Mouse (Mus musculus) myocyte (in vitro differentiated cells): ENCODE results near the gene Eepd1. TPM values are rescaled to one million over a fixed set of nuclear protein-coding genes. Genes with fewer than 3 reads are reported as not detected.

ENCODE experiments used
- H3K27me3 ChIP-seq: one replicate; pipeline ENCODE4 v1.6.1; 2011; ENCODE audit not compliant: control insufficient read depth, insufficient read depth, insufficient read length
- H3K36me3 ChIP-seq: one replicate; pipeline ENCODE4 v1.6.1; 2011; ENCODE audit not compliant: control insufficient read depth, insufficient read depth
- H3K4me2 ChIP-seq: one replicate; pipeline ENCODE4 v1.6.1; 2011; ENCODE audit warnings: low read depth, control low read depth
- H3K4me3 ChIP-seq: one replicate; pipeline ENCODE4 v1.5.1; 2011; ENCODE audit warnings: mild to moderate bottlenecking, control low read depth, moderate library complexity
- H3K79me2 ChIP-seq: one replicate; pipeline ENCODE4 v1.6.1; 2011; ENCODE audit not compliant: control insufficient read depth, insufficient read depth
- H3ac ChIP-seq: one replicate; pipeline ENCODE4 v1.6.1; 2011; ENCODE audit not compliant: control insufficient read depth, insufficient read length
- CEBPB ChIP-seq: IDR thresholded peaks from 2 replicates; pipeline ENCODE4 v1.6.1; 2011; ENCODE audit warnings: mild to moderate bottlenecking, moderate library complexity; ENCODE audit not compliant: poor library complexity, insufficient read depth, severe bottlenecking
- E2F4 ChIP-seq: IDR thresholded peaks from one replicate; pipeline ENCODE4 v1.6.1; 2011; ENCODE audit warnings: mild to moderate bottlenecking, control low read depth, moderate library complexity; ENCODE audit not compliant: insufficient read depth
- MAX ChIP-seq: IDR thresholded peaks from one replicate; pipeline ENCODE4 v1.6.1; 2011; ENCODE audit warnings: low read depth, mild to moderate bottlenecking, control low read depth
- MYOD1 ChIP-seq, 3 experiments: IDR thresholded peaks; one replicate each; pipeline ENCODE4 v1.6.1; 2011; ENCODE audit warnings: control low read depth in 2 of 3, low read depth in 2 of 3, mild to moderate bottlenecking in 2 of 3, moderate library complexity in 1 of 3; ENCODE audit not compliant: insufficient read length in 2 of 3, control insufficient read depth in 1 of 3
- MYOG ChIP-seq, 3 experiments: IDR thresholded peaks; one replicate each; pipeline ENCODE4 v1.6.1; 2011; ENCODE audit warnings: control low read depth in 2 of 3, low read depth in 2 of 3, mild to moderate bottlenecking in 2 of 3; ENCODE audit not compliant: insufficient read length in 2 of 3, control insufficient read depth in 1 of 3, insufficient read depth in 1 of 3
- POLR2A ChIP-seq: IDR thresholded peaks from one replicate; pipeline ENCODE4 v1.6.1; 2011; ENCODE audit warnings: low read depth, mild to moderate bottlenecking, control low read depth, moderate library complexity; ENCODE audit not compliant: insufficient read length
- POLR2AphosphoS2 ChIP-seq: IDR thresholded peaks from one replicate; pipeline ENCODE4 v1.6.1; 2011; ENCODE audit warnings: low read depth, control low read depth; ENCODE audit not compliant: insufficient read length
- REST ChIP-seq: IDR thresholded peaks from one replicate; pipeline ENCODE4 v1.6.1; 2011; ENCODE audit warnings: mild to moderate bottlenecking, control low read depth, moderate library complexity; ENCODE audit not compliant: insufficient read depth, insufficient read length
- SRF ChIP-seq: IDR thresholded peaks from one replicate; pipeline ENCODE4 v1.6.1; 2011; ENCODE audit warnings: low read depth; ENCODE audit not compliant: control insufficient read depth, insufficient read length
- TCF12 ChIP-seq: IDR thresholded peaks from one replicate; pipeline ENCODE4 v1.6.1; 2011; ENCODE audit warnings: mild to moderate bottlenecking, control low read depth; ENCODE audit not compliant: poor library complexity, insufficient read depth, severe bottlenecking
- TCF3 ChIP-seq: IDR thresholded peaks from one replicate; pipeline ENCODE4 v1.6.1; 2011; ENCODE audit warnings: low read depth, control low read depth; ENCODE audit not compliant: insufficient read length
- USF1 ChIP-seq: IDR thresholded peaks from one replicate; pipeline ENCODE4 v1.6.1; 2011; ENCODE audit warnings: low read depth, mild to moderate bottlenecking, control low read depth, moderate library complexity
- polyA plus RNA-seq: library from polyadenylated mRNA; unstranded; fragments of >200 nt; fragmentation: generic; extraction: Trizol; gene quantifications from one replicate; pipeline ENCODE4 v1.2.1, GENCODE M21; 2012; ENCODE audit warnings: missing spikeins

Gene Eepd1
- polyA plus RNA-seq, 1 experiment, result 6.7 TPM

DNA sequence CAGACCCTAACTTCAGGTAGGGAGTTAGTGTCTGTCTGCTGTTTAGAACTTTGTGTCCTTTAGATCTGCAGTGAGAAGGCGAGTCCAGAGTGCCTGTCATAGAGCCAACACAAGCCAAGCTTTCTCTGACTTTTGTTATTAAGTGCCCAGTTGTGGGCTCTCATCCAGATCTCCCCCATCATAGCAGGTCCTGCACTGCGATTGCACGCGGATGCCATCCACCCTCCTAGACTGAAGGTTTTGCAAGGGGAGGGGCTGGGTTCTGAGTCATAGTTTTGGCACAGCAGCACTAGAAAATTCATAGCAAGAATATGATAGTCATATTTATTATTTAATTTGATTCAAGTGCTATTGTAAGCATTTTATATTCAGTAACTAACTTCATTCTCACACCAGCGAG is 12.6 kb downstream of the Eepd1 start:
- H3K36me3 ChIP-seq, result no peaks in the 10 kb centered on the region
- H3K4me3 ChIP-seq, result no peak overlapping the region
- H3K4me2 ChIP-seq, result no peak overlapping the region
- no peak overlapping the region for H3ac ChIP-seq
- H3K79me2 ChIP-seq, result no peaks in the 10 kb centered on the region
- H3K27me3 ChIP-seq, result no peaks in the 10 kb centered on the region
- TF ChIP-seq MYOD1 (IDR thresholded peaks at IDR 0.05; ENCODE audit: control insufficient read depth in 1 of 3, insufficient read length in 2 of 3, low read depth in 2 of 3), result no peak
- TF ChIP-seq TCF12, result no peak
- TF ChIP-seq REST, result no peak
- TF ChIP-seq MYOG (IDR thresholded peaks at IDR 0.05; ENCODE audit: control insufficient read depth in 1 of 3, insufficient read depth in 1 of 3, insufficient read length in 2 of 3, low read depth in 2 of 3), result no peak
- TF ChIP-seq CEBPB, result no peak
- TF ChIP-seq POLR2A, result no peak
- TF ChIP-seq MAX, result no peak
- no peak for TF ChIP-seq TCF3
- no peak for TF ChIP-seq E2F4
- no peak for TF ChIP-seq POLR2AphosphoS2
- TF ChIP-seq SRF, result no peak
- no peak for TF ChIP-seq USF1

DNA sequence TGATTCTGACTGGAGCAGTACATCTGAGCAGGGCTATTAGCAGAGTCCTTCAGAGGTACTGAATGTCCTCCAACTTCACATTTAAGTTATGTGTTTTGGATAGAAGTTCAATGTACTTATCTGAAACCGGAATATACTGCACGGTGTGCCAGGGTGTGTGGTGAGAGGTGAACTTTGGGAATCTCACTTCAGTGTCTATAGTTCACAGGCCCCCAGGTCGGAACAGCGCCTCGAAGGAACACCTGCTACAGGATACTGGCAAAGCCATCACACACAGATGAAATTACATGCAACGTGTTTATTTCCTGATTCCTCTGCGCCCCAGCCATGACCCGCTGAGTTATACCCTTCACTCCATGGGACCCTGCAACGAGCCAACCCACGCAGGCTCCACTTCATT is 14.3 kb downstream of the Eepd1 start:
- H3K79me2 ChIP-seq, result no peaks in the 10 kb centered on the region
- no peaks in the 10 kb centered on the region for H3K27me3 ChIP-seq
- H3K36me3 ChIP-seq, result no peaks in the 10 kb centered on the region
- TF ChIP-seq MAX, result no peak
- no peak for TF ChIP-seq CEBPB
- no peak for TF ChIP-seq SRF
- TF ChIP-seq TCF3, result no peak
- H3K4me3 ChIP-seq, result no peak overlapping the region
- no peak overlapping the region for H3ac ChIP-seq
- H3K4me2 ChIP-seq, result no peak overlapping the region

DNA sequence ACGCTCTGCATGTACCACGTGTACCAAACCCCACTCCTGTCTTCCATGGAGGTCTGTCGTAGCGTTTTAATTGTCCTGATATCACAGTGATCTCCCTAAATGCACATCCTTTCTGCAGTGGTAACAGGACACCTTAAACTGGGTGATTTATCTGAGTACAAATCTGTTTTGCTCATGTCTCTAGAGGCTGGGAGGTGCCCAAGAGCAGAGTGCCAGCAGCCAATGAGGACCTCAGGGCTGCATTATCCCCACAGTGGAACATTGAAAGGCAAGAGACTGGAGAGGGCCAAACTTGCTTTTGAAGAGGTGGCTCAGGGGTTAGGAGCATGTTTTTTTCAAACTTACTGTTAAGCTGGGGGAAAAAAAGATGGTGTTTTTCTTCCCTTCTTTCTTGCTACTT is 14.8 kb downstream of the Eepd1 start:
- Histone ChIP-seq H3K79me2 (no peaks in the 10 kb centered on the region), H3K4me3 (no peak overlapping the region), H3K27me3 (no peaks in the 10 kb centered on the region), H3K36me3 (no peaks in the 10 kb centered on the region), H3K4me2 (no peak overlapping the region), H3ac (no peak overlapping the region)
- TF ChIP-seq SRF (no peak), POLR2AphosphoS2 (no peak), TCF12 (no peak), MAX (no peak), CEBPB (no peak), MYOD1 (IDR thresholded peaks at IDR 0.05; ENCODE audit: control insufficient read depth in 1 of 3, insufficient read length in 2 of 3, low read depth in 2 of 3) (no peak), POLR2A (no peak)

DNA sequence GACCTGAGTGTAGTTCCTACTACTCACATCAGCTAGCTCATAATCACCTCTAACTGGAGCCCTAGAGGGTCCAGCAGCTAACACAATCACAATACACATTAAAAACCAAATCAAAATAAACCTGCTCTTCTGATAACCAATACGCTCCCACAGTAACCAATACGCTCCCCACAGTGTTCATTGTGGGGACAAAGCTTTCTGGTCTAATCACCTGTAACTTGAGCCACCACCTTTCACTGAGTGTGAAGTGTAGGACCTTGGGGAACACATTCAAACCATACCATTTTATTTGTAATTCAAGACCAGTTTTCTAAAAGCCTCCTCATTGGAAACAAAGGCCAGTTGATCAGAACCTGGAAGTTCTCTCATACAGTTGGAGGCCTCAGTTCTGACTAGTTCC is 15.4 kb downstream of the Eepd1 start:
- Histone ChIP-seq H3K79me2 (no peaks in the 10 kb centered on the region), H3K27me3 (no peaks in the 10 kb centered on the region), H3ac (no peak overlapping the region), H3K36me3 (no peaks in the 10 kb centered on the region), H3K4me3 (no peak overlapping the region), H3K4me2 (no peak overlapping the region)
- TF ChIP-seq USF1 (no peak), TCF3 (no peak), CEBPB (no peak), MYOD1 (IDR thresholded peaks at IDR 0.05; ENCODE audit: control insufficient read depth in 1 of 3, insufficient read length in 2 of 3, low read depth in 2 of 3) (no peak), TCF12 (no peak), REST (no peak), SRF (no peak), MYOG (IDR thresholded peaks at IDR 0.05; ENCODE audit: control insufficient read depth in 1 of 3, insufficient read depth in 1 of 3, insufficient read length in 2 of 3, low read depth in 2 of 3) (no peak), E2F4 (no peak), POLR2AphosphoS2 (no peak), MAX (no peak), POLR2A (no peak)

DNA sequence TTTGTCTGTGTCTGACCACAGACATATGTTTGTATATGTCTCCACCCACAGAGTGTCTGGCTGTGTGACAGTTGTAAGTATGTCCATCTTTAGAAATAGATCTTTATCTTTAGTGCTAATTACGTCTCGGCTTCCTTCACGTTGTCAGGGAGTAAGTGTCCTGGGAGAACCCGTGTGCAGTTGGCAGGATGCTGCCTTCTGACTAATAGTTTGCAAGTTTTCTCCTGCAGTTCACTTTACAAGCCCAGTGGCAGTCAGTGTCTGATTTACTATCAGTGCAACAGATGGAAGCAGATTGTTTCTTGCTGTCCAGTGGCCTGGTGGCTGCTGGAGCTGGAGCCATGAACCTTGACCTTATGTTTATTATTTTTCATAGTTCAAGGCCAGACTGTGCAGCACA is 17.4 kb downstream of the Eepd1 start:
- Histone ChIP-seq H3ac (no peak overlapping the region), H3K27me3 (no peaks in the 10 kb centered on the region), H3K79me2 (no peaks in the 10 kb centered on the region), H3K36me3 (no peaks in the 10 kb centered on the region), H3K4me2 (no peak overlapping the region), H3K4me3 (no peak overlapping the region)
- TF ChIP-seq MYOG (IDR thresholded peaks at IDR 0.05; ENCODE audit: control insufficient read depth in 1 of 3, insufficient read depth in 1 of 3, insufficient read length in 2 of 3, low read depth in 2 of 3) (no peak), E2F4 (no peak), SRF (no peak)
